Mouse (Mus musculus): ENCODE measurements around the gene Stkld1.

- no peak for TF ChIP-seq POLR2A (IDR thresholded peaks at IDR 0.05; ENCODE audit: insufficient read length, low read depth)
- TF ChIP-seq USF1 (IDR thresholded peaks at IDR 0.05; ENCODE audit: low read depth): no peak
- TF ChIP-seq MYOD1 (IDR thresholded peaks at IDR 0.05; ENCODE audit: control insufficient read depth in 1 of 3, insufficient read length in 2 of 3, low read depth in 2 of 3): no peak
- TF ChIP-seq MAX (IDR thresholded peaks at IDR 0.05; ENCODE audit: low read depth): no peak
- no peak for TF ChIP-seq POLR2AphosphoS2 (IDR thresholded peaks at IDR 0.05; ENCODE audit: insufficient read length, low read depth)
- TF ChIP-seq E2F4 (IDR thresholded peaks at IDR 0.05; ENCODE audit: insufficient read depth): no peak
- no peak for TF ChIP-seq CEBPB (IDR thresholded peaks at IDR 0.05; ENCODE audit: insufficient read depth, poor library complexity, severe bottlenecking)
These were observed 39.3 kb downstream of the Stkld1 start, which contains the start of gene Adamts13 for GRCm38 (mm10) chr2:26973116-26973515.
